Mouse (Mus musculus) neural tube, embryonic 12.5 days (tissue): ENCODE data around the gene Slc22a7. TPM values are rescaled to one million over a fixed set of nuclear protein-coding genes. Genes with fewer than 3 reads are reported as not detected.

Source experiments
- polyA plus RNA-seq: library from polyadenylated mRNA; unstranded; fragments of >200 nt; fragmentation: Nextera tagmentation; extraction: Ambion mirVana; gene quantifications from 2 replicates; pipeline ENCODE4 v1.2.1, GENCODE M21; 2016

Gene Slc22a7
- polyA plus RNA-seq, 1 experiment from 2014 or later = not detected

Other genes starting within 250 kb of the Slc22a7 start
- gene Polh, start 235.8 kb downstream of the Slc22a7 start, polyA plus RNA-seq = 8.7 and 9.7 TPM in 2 replicates
- 51.6 and 52.8 TPM in 2 replicates for gene Xpo5, start 235.7 kb downstream of the Slc22a7 start, polyA plus RNA-seq
- 85.3 and 87.0 TPM in 2 replicates for gene Polr1c, start 190.4 kb downstream of the Slc22a7 start, polyA plus RNA-seq
- gene Yipf3, start 190.4 kb downstream of the Slc22a7 start, polyA plus RNA-seq = 73.9 and 76.7 TPM in 2 replicates
- 3.4 and 3.6 TPM in 2 replicates for gene Lrrc73, start 184.9 kb downstream of the Slc22a7 start, polyA plus RNA-seq
- gene Tjap1, start 155.4 kb downstream of the Slc22a7 start, polyA plus RNA-seq = 48.0 and 50.2 TPM in 2 replicates
- gene Dlk2, start 141.0 kb downstream of the Slc22a7 start, polyA plus RNA-seq = 3.4 and 3.9 TPM in 2 replicates
- 9.1 and 10.0 TPM in 2 replicates for gene Abcc10, start 110.1 kb downstream of the Slc22a7 start, polyA plus RNA-seq
- gene Zfp318, start 54.7 kb downstream of the Slc22a7 start, polyA plus RNA-seq = 17.1 and 18.4 TPM in 2 replicates
- 0.74 and 0.75 TPM in 2 replicates for gene Crip3, start 9.5 kb downstream of the Slc22a7 start, polyA plus RNA-seq
- 6.2 and 7.1 TPM in 2 replicates for gene Ttbk1, start 49.2 kb upstream of the Slc22a7 start, polyA plus RNA-seq
- 40.5 and 42.3 TPM in 2 replicates for gene Dnph1, start 58.3 kb upstream of the Slc22a7 start, polyA plus RNA-seq
- gene Cul9, start 107.9 kb upstream of the Slc22a7 start, polyA plus RNA-seq = 13.4 and 15.3 TPM in 2 replicates
- 5.6 and 8.4 TPM in 2 replicates for gene Srf, start 117.7 kb upstream of the Slc22a7 start, polyA plus RNA-seq
- 68.3 and 69.7 TPM in 2 replicates for gene Ptk7, start 191.0 kb upstream of the Slc22a7 start, polyA plus RNA-seq
- 45.2 and 47.4 TPM in 2 replicates for gene Klc4, start 207.6 kb upstream of the Slc22a7 start, polyA plus RNA-seq
- 76.9 and 86.9 TPM in 2 replicates for gene Mrpl2, start 207.8 kb upstream of the Slc22a7 start, polyA plus RNA-seq
- 42.0 and 45.2 TPM in 2 replicates for gene Cul7, start 211.9 kb upstream of the Slc22a7 start, polyA plus RNA-seq
- gene Rrp36, start 235.9 kb upstream of the Slc22a7 start, polyA plus RNA-seq = 52.1 and 54.1 TPM in 2 replicates
- 178 and 189 TPM in 2 replicates for gene Mea1, start 240.3 kb upstream of the Slc22a7 start, polyA plus RNA-seq
- gene Klhdc3, start 242.5 kb upstream of the Slc22a7 start, polyA plus RNA-seq = 146 and 148 TPM in 2 replicates